Mouse (Mus musculus) thymus, postnatal 0 days (tissue): ENCODE measurements around the gene Rsph14. TPM values are rescaled to one million over a fixed set of nuclear protein-coding genes. Genes with fewer than 3 reads are reported as not detected.
"Not testable (repeated sequence)": the region's sequence is repeated elsewhere in the genome, so short reads cannot be mapped to it uniquely, and the experiment has no call there.

Source experiments
- DNase-seq: peaks from one replicate; pipeline ENCODE4 v3.0.0-alpha.2; 2015; ENCODE audit warnings: low spot score
- polyA plus RNA-seq: library from polyadenylated mRNA; unstranded; fragments of >200 nt; fragmentation: Nextera tagmentation; extraction: Ambion mirVana; gene quantifications from 2 replicates; pipeline ENCODE4 v1.2.1, GENCODE M21; 2015

Rsph14 gene
- polyA plus RNA-seq, 1 experiment from 2014 or later, result 0.55 TPM

DNA sequence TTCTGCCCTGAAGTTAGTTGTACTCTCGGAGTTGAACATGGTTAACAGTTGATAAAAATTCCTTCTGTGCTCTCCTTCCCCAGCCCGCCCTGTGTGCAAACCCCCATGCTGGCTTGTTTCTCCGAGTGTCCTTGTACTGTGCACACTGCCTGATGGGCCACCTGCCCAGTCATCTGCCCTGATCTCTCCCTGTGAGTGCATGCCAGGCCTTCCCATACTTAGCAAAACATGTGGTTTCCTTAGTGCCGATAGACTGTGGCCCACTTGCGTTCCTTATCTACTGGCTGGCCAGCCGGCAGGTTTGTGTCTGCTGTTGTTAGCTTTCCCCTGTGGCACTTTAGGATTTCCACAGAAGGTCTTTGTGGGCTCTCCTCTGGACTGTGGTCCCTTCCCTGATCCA, 21.7 kb upstream of the Rsph14 start:
- no peak for DNase-seq

DNA sequence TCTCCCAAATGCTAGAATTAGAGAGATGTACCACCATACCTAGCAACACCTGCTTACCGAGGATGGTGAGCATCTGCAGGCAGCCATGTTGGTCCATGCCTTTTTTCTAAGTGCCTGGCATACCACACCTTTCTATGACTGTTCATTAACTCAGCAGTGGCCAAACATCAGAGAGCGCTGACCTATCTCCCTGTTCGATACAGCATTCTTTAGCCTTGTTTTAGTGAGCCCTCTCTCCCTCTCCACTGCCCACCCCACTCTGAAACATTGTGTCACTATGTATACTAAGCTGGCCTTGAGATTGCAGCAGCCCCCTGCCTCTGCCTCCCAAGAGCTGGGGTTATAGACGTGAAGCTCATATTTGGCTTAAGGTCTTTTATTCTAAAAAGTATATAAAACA, 21.3 kb upstream of the Rsph14 start:
- no peak for DNase-seq

DNA sequence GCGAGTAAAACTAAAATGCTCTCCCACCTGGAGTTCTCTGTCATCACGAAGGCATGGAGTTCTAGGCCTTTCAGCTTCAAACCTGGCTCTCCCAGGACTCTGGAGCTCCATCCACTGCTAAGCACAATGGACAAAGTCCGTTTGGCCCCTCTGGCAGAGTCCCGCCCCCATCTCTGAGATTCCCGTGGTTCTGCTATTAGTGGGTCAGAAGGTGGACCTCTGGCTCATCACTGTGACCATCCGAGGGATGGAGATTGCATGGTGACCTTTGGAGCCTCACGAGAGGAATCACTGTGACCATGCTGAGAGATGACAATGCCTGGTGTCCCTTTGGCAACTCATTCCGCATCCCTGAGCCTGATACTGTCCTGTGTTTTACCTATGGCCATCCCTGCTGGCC, 20.5 kb upstream of the Rsph14 start:
- DNase-seq, result no peak

DNA sequence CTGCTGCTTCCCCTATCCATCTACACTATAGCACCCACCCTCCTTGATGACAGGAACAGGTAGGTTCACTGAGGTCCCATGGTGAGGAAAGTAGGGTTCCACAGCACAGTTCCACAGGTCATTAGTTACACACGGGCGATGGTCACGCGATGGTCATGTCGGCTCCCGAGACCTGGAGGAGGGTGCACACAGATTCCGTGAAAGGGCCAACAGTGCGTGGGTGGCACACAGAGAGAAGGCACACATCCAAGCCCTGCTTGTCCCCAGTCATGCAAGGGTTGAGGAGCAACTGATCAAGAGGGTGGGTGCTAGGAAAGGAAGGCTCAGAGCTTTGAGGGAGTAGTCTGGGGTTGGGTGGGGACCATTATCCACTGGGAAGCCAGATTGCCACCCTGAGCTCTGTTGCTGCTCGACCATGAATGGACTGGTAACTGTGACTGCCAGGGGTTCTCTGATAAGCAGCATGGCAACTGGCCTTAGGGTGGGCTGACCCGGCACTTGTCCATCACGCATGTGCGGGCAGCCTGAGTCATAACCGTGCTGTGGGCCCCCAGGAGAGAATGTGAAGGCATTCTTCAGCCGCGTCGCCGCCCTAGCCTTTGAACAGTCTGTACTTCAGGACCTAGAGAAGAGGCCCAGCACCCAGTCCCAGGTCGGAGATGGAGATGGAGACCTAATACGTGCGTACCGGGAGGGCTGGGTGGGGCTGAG, 19.1 kb upstream of the Rsph14 start:
- DNase-seq, result no peak

DNA sequence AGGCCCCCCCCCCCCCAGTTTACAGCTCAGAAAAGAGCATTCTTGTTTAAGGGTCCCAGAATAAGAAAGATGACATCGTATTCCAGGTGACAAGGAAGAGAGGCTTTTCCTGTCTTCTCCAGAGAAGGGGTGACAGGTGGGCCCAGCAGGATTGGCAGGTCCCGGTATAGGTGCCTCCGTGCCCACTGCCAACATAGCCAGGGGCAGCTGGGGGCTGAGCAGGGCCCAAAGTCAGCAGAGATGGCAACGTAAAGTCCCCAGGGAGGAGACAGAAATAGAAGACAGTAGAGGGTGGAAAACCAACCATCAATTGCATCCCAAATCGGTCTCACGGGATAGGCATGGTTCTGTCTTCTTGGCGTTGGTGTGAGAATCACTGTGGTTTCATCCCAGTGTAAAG, 16.3 kb upstream of the Rsph14 start:
- DNase-seq, result no peak

DNA sequence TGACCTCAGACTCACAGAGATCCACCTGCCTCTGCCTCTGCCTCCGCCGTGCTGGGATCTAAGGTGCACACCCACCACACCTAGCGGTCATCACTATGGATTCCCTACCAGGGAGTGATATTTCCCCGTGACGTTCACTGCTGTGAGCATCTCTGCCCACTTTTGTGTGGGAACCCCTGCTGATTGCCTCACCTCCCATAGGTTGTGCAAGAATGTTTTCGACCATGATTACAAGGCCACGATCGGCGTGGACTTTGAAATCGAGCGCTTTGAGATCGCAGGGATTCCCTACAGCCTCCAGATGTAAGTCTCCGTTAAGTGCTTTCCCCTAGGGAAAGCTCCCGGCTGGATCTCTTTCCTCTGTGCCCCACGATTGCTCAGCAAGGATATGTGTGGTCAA, 13.4 kb upstream of the Rsph14 start:
- no peak for DNase-seq

DNA sequence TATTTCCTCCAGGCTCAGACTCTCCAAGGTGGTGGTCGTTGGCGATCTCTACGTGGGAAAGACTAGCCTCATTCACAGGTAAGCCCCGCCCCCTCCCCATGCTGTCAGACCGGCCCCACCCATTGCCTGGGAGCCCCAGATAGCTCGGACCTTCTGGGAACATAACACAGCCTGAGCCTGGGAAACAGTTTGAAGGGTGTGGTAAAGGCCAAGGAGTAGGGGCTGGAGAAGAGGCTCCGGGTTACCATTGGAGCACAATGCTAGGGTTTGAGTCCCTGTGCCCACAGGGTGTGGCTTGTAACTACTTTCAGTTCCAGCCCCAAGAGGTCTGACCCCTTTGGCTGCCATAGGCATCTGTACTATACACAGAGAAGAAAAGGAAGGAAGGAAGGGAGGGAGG, 12.1 kb upstream of the Rsph14 start:
- no peak for DNase-seq

DNA sequence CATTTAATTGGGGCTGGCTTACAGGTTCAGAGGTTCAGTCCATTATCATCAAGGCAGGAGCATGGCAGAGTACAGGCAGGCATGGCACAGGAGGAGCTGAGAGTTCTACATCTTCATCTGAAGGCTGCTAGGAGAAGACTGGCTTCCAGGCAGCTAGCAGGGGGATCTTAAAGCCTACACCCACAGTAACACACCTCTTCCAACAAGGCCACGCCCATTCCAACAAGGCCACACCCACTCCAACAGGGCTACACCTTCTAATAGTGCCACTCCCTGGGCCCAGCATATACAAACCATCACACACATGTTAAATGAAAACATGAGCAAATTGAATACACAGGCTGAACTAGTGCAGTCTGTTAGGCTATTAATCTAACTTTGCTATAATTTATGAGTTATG, 9.7 kb upstream of the Rsph14 start:
- DNase-seq, result not testable (repeated sequence)

DNA sequence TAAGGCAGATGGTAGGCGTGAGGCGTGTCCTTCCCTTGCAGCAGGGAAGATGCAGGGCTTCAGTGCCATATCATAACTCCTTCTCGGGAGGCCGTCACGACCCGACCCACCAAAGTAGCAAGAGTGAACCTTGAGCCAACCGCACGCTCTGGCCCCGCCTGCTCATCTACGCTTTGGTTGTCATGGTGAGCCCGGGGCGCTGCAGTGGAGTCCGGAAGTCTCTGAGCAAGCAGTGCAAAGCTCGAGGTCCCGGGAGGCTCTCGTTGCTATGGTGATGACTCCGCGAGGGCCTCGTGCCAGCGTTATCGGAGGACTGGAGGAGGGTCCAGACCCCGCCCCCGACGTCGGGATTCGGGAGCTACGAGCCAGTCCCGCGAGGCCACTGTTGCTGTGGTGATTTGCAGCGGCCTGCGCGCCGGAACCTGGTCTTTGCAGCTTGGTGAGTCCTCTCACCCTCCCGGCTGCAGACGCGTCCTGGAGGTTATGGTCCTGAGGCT, 4.5 kb upstream of the Rsph14 start, which contains the start of gene Rab36:
Gene Rab36, plus strand, starts transcription at position 176 of the 497 bp plus-strand sequence.
- DNase-seq, result peak; percentile 82

DNA sequence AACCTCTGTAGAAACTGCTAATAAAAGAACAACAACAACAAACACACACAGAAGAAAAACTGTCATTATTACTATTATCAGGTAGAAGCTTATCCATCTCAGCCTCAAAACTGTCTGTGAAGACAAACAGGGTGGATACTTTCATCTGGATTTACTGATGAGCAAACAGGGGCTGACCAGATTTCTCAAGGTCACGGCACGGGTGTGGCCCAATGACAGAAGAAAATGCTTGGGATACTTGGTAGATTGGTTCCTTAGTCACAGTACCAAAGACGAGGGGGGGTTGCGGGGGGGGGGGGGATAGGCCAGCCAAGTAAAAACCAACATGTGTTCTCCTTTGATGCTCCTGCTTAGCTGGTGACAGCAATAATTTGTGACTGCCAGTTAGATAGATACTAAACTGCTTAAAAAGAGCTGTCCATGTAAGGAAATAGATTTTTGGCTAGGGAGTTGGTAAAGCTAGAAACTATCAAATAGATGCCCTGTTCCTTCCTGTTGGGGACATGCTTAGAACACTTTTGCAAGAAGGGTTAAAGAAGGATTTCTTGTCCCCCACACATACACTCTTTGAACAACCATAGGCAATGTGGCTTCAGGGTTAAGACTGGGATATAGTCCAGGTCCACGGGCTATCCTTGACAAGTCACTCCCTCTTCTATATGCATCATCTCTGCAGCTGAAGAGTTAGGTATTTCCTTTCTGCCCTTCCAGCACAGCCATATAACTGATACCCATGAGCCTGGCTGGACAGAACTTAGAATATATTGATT, 856 bp downstream of the Rsph14 start:
- DNase-seq, result no peak

DNA sequence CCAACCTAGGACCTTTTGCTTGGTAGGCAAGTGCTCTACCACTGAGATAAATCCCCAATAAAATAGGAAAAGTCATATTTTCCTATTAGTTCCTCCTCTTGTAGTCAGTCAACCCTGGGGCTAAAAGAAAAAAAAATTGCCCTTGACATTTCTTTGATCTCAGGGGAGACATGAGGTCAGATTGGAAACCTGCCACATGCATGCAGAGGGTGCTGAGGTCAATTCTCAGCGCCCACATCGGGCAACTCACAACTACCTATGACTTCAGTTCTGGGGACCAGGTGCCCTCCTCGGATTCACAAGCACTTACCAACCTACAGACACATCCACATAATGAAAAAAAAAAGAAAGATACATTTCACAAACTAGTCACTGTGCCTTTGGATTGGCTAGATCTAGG, 2.2 kb downstream of the Rsph14 start:
- DNase-seq, result no peak

DNA sequence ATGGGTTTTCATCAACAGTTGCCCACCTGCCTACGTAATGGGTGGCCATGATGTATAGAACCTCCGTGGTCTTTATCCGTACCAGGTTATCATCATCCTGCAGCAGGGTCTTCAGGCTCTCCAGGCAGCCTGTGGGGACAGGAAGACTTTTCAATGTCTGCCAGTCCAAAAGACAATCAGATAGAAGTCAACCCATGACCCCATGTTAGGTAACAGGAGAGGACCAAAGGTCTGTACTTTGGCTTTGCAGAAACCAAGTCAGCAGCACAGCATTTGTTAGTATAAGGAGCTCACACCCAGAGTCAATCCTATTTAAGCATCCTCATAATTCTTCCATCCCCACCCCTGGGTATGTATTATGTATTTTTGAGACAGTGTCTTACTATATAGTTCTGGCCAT, 2.7 kb downstream of the Rsph14 start:
- no peak for DNase-seq

DNA sequence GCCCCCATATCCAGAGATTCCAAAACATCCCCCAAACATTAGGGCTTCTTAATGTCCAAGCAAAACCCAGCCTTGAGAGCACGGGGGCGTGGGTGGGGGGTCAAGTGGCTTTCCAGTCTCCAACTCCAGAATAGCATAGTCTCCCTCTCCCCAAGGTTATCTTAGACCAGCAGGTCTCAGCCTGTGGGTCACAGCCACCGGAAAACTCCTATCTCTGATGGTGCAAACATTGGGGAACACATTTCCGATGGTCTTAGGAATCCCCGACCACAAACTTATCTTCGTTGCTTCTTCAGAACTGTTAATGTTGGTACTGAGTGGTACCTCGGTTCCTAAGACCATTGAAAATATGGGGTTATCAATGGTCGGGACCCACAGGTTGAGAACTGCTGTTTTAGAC, 3.6 kb downstream of the Rsph14 start:
- DNase-seq, result no peak

DNA sequence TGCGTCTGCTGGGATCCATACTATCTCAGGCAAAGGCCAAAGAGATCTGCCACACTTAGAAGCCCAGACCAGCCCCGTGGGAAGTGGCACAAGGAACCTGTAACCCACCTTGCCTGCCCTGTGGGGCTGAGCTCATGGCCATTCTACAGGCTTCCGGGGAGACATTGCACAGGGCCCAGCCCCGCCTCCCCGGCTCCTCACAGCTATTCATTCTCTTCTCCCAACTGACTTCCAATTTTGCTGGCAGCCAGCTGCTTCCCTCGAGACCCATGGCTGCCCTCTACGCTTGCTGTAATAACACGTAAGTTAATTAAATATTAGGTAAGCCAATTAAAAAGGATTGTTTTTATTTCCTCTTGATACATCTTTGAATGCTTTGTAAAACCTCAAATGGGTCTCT, 5.9 kb downstream of the Rsph14 start:
- DNase-seq, result no peak

DNA sequence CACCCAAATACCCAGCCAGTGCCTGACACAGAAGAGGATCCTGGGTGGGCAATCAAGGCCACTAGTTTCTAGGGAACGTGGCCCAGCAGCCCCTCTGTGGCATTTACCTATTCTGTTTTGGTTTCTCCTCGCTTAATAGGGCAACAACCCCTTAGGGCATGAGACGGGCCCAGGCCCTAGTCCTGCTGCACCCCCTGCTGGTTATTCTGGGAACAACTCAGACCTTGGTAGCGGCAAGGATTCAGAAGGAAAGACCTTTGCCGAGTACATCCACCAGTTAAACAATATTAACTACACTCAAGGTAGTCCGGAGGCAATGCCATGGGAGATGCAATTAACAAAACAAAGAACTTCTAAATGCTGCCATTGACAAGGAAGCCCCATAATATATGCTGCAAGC, 11.2 kb downstream of the Rsph14 start:
- DNase-seq, result peak; percentile 64

DNA sequence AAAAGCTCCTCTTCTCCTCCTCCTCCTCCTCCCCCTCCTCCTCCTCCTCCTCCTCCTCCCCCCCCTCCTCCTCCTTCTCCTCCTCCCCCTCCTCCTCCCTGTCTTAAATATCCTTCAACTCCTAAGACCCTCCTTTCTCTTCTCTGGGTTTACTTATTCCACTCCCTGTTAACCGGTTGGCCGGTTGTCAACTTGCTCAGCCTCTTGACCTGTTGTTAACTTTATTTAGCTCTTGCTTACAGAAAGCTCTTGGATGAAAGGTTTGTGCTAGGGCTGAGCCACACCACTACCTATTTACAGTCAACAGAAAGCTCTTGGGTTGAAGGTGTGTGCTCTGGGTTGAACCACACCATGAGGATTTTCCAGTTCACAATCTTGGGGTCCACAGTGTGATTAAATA, 12.1 kb downstream of the Rsph14 start:
- DNase-seq, result no peak

DNA sequence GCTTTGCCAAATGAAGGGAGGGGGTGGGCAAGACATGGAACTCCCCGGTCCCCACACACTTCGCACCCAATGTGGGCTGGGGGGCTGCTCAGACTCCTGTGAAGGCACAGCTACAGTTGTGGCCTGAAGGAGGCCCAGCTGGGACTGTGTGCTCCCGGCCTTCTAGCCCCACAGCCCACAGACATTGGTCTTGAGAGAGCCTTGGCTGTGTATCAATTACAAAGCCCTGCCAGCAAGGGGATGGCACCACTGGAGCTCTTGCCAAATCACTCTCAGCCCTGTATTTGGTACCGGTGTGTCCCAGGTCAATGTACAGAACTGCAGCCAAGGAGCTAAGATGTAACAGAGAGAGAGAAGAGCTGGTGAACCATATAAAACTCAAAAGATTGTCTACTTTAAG, 15.9 kb downstream of the Rsph14 start:
- no peak for DNase-seq

DNA sequence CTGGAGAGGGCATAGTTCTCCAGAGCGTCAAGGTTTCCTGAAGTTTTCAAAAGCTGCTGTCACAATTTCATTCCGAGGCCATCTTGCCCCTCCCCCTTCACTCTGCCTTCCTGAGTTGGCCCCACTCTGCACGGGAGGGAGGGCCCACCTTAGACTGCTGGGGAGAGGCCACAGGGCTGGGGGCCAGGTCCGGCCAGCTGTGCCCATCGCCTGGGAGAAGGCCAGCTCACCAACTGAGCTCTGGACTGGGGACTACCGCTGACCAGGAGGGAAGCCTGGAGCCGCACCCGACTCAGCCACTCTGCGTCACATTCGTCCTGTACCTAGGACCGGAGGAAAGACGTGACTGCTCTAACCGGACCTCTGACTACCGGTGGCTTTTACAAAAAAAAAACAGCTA, 16.9 kb downstream of the Rsph14 start:
- DNase-seq, result no peak

DNA sequence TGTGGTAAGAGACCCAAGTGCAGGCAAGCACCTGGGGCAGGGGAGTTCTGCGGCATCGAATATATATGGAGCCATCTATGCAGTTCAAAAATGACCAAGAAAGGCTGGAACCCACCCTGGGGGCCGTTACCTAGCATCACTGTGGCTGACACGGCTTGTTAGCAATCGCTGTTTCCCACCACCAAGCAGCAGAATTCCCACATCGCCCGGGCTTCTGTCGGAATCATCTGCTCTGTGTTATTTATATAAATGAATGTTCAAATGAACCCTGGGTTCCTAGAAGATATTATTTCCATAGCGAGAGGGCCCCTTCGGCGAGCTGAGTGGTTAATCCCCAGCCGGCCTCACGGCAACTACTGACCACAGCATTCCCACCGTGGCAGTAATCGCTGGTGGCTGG, 21.7 kb downstream of the Rsph14 start:
- no peak for DNase-seq

DNA sequence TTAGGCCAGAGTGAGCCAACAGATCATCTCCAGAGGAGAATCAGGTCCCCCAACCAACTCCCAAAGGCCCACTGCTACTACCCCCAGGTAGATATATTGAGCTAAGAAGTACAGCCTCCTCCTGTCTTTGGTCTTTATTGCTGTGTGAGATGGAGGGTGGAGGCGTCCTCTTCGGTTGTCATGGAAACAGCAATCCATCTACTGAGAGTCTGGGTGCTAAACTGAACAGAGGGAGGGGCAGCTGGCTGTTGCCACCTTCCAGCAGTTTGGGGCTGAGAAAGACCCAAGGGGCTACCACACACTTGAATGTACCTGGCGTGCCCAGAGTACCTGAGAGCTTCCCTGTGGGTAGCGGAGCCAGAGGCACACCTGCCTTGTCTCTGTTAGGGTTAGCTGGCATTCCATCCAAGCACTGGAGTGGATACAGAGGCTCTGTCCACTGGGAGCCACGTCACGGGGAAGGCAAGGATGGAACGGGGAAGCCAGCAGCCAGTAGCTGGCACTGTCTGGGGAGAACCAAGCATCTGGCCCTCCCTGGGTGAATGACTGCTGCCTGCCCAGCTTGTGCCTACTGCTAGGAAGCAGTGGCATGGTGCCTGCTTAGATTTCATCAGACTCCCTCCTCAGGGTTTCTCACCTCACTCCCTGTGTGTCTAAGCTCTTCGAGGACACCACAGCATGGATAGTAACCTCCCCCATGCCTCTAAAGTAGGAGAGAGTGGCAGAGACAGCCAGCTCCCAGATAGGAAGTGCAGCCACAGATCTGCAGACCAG, 25.3 kb downstream of the Rsph14 start:
- DNase-seq, result no peak

DNA sequence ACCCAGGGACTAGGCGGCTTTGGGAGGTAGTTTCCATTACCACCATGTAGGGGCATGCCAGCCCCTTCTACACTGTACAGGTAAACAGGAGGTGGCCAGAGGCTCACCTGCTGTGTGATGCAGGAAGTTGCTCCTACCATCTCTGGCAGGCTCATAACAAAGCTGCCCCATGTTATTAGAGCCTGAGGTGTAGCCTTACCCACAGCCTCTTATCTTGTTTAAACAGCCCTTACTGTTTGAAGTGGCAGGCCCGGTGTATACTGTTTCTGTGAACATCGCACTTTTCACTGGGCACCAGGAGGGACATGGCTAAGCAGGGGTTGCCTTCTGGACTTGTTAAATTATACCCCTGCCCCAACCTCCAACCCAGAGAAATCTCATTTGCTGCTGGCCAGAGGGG, 28.3 kb downstream of the Rsph14 start:
- DNase-seq, result no peak

DNA sequence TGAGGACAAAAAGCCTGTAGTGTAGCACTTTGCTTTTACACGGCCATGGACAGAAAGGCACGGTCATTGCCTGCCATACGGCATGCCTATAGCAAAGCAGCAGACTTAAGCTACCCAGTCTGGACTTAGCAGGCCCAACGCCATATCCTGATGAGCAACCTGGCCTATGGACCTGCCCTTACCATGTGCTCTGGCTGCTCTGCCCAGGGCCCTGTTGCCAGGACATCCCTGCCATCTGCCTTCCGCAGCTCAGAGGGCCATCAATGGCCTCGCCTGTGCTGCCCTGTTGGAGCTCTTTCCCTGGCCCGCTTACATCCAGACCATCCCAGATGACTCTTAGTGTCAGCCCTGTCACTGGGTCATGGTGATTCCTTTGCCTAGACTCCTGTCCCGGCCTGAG, 31.0 kb downstream of the Rsph14 start:
- DNase-seq, result no peak
